Mouse (Mus musculus) lung, postnatal 14 days (tissue): ENCODE measurements at regions not wholly inside any gene's neighbourhood (a gene's known extent, or its start where the extent isn't known, plus 50 kb on each side); places are given as distances from the start of the nearest gene placed in this dataset.

Experiments used
- DNase-seq: peaks from one replicate; pipeline ENCODE4 v3.0.0; 2021

DNA sequence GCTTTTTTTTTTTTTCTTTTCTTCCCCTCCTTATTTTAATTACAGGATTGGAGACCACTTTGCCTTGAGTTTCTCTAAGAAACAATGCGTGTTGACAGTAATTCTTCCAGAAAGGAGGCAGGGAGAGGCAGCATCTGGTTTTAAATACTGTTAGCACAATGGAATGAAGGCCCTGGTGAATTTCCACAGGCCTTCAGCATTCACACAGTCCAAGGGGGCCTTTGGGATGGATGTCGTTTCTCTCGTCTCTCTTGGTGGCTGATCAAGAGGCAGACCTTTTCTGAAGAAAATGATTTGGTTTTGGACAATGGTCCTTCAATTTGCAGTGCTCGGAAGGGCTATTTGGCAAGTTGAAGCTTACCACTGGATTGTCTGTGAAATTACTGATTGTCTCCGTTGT is 321.4 kb downstream of the Lmx1a start:
- no peak for DNase-seq

DNA sequence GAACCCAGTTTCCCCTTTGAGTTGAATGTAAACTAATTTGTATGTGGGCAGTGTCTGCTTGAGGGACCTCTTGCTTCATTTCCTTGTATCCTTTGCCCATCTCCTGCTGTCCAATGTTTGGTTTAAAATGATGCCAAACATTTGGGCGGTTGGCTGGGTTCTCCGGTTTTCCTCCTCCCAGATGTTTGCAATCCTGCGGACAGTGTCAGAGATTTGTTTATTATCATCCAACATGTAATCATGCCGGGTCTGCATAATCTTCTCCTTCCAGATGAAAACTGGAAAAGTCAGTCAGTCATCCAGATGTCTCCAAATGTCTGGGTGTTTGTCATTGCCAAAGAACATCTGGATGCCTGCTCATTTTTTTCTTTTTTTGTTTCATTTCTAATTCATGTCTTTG is 323.0 kb downstream of the Lmx1a start:
- DNase-seq = peak; percentile 65

DNA sequence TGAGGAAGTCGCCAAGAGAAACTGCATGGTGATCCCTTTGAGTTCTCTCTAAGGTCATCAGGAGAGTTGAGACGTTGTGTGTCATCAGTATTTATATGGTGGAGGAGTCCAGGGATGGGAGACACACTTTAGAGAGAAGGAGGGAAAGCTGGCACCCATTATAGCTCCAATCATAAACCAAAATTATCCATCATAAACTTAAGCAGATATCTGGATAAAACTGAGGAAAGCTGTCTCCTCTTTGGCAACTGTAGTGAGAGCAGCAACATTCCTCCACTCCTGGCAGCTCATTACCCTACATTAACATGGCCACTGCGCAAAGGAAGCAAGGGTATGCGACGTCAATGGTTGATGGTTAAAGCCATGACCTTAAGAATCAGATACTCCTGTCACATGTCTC is 323.6 kb downstream of the Lmx1a start:
- DNase-seq = no peak

DNA sequence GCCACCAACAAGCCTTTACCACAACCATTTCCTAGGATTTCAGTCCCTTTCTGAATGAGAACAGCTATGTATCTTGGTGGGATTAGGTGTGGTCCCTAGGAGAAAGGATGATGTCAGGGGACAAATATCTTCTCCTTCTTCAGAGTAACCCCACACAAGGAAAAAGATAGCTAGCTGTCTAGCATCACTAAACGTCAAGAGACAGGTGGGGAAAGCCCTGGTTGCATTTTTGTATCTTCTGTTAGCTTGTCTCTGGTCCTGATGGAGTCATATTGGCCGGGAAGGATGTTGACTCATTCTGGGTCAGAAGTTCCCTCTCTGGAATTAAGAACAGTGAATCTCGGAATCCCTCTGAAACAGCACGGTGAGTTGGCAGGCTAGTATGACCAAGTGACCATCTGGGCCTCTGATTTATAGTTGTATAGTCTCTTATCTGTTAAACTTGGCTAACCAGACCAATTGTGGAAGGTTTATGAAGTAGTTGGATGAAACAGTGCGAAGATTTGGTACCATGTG is 327.4 kb downstream of the Lmx1a start:
- no peak for DNase-seq

DNA sequence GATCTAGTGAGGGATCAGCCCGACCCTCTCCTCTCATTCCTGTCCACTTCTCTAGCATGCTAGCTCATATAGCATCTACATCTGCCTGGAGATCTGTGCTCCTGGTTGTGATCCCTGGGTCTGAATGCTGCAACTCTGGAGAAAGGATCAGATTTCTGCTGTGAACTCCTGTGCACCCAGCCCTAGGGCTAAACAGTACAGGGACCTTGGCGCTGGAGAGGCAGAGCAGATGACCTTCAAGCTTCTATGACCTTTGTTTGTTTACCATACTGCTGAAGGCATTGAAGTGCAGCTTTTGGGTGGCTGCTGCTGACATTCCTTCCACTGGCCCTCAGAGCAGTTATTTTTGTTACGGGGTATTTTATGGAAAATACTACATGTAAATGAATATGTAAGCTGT is 337.4 kb downstream of the Lmx1a start:
- DNase-seq = no peak

DNA sequence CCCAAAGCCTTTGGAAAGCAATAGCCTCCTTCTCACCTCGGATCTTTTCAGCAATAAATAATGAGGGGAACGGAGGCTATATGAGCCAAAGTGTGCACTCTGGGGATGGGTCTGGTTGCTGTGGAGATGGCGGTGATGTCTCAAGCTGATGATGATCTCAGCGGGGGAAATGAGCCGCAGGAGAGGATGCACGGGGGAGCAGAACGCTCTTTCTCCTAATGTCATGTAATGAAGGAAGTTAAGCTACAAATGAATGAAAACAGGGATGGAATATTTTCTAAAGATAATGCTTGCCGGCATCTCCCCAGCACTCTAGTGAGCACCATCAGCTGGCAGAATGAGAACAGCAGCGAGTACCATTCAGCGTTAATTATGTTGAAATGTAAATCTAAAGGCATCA is 355.7 kb downstream of the Lmx1a start:
- DNase-seq = no peak

DNA sequence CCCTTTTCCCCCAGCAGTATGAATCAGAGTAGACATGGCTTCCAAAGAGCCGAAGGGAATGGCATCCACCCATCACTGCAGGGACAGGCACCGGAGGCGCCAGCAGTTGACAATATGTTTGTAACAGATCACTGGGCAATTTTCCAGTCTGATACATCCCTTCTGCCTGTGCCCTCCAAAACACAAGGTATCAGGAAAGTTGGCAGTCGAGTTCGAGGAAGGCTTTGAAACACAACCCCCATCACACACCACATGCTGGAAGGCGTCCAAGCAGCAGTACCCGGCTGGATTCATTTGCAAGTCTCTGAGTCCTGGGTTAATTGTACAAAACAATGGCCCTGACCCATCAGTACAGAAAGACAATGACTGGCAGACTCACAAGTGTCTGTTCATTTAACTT is 357.3 kb downstream of the Lmx1a start:
- no peak for DNase-seq

DNA sequence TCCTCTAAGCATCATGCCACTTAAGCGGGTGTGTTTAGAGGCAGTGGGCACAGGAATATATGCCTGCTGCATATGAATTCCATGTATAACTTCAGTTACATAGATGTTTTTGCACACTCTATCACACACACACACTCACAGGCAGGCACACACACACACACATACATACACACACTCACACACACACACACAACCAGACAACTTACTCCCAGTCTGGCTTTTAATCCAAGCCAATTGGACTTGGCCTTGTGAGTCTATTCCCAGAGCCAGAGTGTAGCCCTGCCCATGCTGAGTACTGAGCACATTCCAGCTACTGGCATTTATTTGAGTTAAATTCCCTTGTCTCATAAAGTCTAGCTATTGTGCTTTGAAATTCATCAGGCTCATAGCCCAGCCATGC is 357.7 kb downstream of the Lmx1a start:
- DNase-seq = no peak

DNA sequence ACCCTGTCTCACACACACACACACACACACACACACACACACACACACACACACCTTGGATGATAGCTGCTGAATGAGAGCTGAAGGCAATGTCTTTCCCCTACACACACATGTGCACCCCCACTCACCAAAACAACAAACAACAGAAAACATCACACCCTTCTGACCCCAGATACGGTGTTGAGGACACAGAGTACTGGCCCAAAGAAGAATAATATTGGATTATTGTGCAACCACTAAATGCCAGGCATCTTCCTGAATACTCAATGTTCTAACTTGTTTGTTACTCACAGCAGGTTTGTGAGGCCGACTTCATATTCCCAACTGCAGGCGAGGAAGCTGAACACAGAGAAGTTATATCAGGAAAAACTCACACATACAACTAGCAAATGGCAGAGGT is 360.9 kb downstream of the Lmx1a start:
- no peak for DNase-seq

DNA sequence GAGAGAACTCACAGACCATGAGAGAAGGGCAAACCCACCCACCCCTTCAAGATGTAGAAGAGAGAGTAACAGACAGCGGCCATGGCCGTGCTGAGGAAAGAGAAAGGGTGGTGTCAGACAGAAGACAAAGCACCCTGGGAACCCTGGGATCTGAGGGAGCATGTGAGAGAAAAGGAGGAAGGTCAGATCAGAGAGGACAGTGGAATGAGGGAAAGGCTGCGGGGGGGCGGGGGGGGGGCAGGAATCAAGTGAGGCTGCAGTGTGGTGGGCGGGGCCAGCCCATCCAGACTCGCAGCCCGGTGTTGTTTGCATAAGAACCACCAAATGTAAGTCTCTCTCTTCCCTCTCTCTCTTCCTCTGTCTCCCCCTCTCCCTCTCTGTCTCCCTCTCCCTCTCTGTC is 367.4 kb downstream of the Lmx1a start:
- no peak for DNase-seq

DNA sequence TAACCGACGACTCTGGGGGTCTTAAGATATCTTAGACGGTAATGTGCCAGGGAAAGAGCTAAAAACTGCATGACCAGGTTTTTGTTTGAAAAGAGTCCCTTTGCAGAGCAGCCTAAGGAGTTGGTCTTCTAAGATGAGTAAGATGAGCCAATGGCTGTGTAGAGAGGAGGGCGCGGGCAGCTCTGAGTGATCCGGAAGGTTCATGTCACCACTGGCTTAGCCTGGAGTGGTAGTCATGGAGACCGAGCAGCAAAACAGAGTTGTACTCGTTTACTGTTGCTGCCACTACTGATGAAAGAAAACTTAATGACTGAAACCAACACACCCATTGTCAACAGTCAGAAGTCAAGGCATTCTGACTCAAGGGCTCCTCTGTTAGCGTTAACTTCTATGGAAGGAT is 368.4 kb downstream of the Lmx1a start:
- peak; percentile 9 for DNase-seq

DNA sequence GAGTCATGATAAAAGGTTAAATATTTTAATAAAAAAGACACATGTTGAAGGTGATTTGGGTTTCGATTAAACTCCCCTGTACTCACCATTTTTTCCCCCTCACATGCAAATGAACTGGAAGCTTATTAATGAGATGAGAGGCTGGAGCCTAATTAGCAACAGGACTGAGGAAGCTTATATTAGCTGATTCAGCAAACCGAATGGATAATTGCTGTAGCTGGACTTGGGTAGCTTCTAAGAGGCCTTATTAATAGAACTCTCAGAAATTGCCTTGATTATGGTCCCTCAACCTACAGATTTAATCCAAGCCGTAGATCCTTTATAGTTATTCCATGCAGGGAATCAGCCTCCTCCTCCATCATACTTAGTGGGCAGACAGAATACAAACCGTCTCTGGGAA is 369.7 kb downstream of the Lmx1a start:
- DNase-seq = no peak

DNA sequence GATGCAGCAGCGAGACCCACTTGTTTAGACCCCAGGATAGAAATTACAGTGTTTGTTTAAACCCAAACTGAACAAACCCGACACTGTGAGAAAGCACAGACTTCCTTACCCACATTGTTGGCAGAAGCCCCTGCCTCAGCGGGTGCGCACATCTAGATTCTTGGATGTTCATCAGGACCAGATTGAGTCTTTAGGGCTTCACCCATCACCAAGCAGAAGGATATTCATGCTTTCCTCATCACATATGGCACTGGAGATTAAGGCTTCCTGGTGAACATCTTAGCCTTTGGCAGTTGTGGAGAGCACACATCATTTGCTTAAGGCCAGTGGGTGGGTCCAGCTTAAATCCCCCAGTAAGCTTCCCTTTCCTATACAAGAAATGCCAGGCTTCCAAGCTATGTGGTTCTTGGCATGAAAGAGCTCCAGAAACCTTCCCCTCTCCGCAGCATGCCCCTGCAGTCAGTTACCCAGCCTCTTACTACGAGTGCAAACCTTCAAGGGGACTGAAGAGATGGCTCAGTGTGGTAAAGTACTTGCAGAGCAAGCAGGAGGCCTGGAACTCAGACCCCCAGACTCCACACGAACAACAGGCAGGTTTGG is 367.9 kb downstream of the Pbx1 start:
- DNase-seq = no peak

DNA sequence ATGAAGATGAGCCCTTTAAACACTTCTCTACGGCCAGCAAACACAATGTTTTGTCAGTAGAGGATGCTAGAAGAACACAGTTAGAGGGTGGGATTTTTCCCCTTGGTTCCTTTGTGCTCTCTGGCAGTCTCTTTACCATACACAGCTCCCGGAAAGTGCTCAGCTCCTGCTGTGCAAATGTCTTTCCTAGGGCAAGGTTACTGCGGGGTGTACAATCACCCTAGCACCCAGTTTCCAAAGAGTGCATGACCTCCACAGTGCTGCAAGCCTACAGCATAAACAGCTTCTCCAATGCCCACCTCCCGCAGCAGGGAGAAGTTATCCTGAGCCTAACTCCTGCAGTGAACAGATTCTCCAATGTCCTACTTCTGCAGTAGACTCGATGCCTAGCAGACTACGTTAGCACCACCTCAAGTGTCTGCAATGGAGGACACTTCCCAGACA is 366.4 kb downstream of the Pbx1 start:
- no peak for DNase-seq

DNA sequence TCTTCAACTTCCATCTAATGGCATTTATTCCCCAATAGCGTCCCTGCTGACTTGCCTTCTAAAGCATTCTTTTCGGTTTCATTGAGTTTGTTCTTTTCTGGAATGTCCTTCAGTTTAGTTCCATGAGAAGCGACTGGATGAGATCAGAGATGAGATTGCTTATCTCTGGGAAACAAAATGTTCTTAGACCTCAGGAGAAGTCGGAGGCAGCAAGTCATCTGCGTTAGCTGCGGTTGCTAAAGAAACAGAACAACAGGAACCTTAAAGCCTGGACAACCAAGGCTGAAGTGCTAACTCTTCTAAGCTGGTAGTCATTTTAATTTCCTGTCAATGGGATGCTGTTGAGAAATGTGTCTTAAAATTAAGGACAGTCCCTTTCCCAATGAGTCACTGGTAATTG is 365.3 kb downstream of the Pbx1 start:
- no peak for DNase-seq

DNA sequence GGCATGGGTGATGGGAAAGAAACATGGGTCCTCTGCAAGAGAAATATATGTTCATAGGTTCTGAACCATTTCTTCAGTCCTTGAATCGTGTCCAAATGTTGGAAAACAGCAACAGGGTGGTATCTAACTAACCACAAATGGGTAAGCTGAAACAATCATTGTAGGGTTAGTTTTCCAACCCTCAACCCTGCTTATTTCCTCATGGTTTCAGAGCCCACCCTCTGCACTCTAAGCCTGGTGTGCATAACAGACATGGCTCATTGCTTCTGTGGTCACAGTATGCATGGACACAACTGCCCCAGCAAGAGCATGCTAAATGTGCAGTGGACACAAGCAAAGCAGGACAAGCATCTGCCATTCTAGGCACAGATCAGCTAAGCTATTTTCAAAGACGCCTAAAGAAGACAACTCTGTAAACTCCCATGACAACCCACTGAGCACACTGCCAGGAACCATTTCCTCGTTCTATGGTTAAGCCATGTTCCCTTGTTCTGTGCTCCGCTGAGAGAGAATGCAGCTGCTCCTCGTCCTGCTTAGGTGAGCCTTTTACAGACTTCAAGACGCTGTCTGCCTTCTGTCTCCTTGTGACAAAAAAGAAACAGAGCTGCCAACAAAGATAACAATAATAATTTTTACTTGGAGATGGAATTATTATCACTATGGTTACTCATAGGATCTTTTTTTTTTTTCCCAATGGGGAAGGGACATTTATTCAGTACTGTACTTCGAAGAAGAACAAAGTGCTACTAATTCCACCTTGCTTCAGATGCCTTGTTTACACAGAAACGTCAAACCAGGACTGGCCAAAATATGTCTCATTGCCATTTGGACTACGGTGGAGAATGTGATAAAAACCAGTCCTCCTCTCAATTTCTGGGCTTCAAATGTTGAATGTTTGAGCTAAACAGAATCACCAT is 363.8 kb downstream of the Pbx1 start:
- DNase-seq = no peak

DNA sequence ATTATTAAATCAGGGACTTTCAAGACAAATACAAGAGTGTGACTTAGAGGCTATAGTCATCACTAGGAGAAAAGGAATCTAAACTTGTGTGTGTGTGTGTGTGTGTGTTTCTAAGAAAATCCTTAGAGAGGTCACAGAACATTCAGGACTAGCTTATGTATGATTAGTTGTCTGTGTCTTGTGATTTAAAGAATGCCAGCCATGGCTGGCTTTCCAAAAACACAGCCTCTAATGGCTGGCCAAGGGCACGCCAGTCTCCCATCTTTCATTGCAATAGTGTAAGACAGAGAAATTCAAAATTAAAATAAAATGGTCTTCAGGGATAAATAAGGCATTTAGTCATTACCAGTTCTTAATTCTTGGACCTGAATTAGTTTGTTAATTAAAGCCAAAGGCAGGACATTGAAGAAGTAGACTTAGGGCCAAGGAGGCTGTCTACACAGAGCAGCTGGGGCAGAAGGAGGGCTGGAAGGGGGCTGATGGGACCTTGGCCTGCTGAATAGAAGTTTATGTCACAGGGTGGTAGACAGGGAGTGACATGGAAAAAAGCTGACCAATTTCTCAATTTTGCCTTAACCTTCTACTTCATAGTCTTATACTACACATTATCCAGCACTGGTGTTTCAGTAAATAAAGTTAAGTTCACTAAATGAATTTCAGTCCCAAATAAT is 363.0 kb downstream of the Pbx1 start:
- no peak for DNase-seq
